Mouse (Mus musculus) layer of hippocampus, postnatal 14 days (tissue): ENCODE measurements around the gene Vmn2r26. TPM values are rescaled to one million over a fixed set of nuclear protein-coding genes. Genes with fewer than 3 reads are reported as not detected.
A peak's percentile ranks its signal among the peaks of the same experiment; 100 is the strongest.
"Not testable (repeated sequence)": the region's sequence is repeated elsewhere in the genome, so short reads cannot be mapped to it uniquely, and the experiment has no call there.

ENCODE experiments used
- DNase-seq, 2 experiments: peaks; one replicate each; pipeline ENCODE4 v3.0.0; 2021 to 2022; ENCODE audit warnings: low spot score in 2 of 2, mixed read lengths in 1 of 2
- long read RNA-seq, 2 experiments: library from polyadenylated mRNA; stranded (forward); transcript quantifications; one replicate each; pipeline ENCODE4 v2.0.0; 2021
- total RNA-seq, 2 experiments: library from RNA; stranded (reverse); gene quantifications; 2 replicates each; pipeline ENCODE4 v1.2.3; 2021

Gene Vmn2r26
- under 1 TPM in 1 of 2 experiments, not detected in 1; 0.05 TPM for total RNA-seq
- long read RNA-seq, experiment 1, result 0 reads
- long read RNA-seq, experiment 2, result 0 reads

DNA sequence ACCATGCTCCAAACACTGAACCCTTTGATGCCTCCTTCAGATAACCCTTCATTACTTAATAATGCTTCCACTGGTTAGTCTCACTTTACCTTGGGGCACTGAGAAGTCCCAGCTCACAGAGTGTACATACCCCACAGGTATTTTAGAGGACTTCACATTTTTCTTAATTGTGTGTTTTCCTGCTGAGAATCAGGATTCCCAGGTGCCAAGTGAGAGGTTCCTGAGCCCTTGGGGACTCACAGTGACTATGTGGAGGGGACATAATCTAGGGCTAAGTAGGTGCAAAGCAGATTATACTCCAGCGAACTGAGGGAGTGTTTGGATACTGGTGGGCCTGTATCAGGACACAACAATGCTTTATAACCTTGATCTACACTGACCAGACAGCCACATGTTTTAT, at the start of gene Vmn2r26:
TSS of gene Vmn2r26 (plus strand) at position 301 of the 400 bp plus-strand sequence.
- not testable (repeated sequence) for DNase-seq

DNA sequence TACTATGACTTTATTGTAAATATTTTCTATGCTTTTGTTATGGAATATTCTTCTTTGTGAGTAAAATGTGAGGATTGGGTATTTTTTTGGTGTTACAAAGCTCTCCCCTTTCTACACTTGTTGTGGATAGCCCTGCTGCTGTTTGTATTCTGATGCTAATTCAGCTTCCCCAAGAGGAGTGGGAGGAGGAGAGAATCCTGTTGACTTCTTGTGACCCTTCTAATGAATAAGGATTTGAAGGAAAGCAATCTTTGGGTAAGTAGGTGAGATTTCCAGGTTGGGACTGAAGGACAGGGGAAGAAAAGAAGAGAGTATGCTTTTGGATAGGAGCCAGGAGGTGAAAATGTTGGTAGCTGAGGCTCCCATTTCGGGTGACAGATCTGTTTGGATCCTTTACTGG, 3.5 kb upstream of the Vmn2r26 start:
- DNase-seq, result no peak

DNA sequence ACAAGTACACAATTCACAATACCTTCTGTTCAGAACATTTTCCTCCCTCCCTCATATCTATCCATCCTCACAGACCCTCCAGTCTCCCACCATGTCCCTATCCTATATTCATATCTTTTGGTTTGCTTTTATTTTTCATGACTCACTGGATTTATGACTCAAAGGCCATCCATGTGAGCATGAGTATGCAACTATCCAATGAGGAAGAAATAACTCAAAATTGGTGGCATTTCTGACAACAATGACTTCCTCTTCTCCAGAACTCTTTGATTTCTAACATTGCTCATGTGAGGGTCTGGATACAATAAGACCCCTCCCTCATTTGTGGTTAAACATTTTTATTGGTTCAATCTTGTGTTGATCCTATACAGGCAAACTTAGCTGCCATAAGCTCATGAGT, 24.0 kb downstream of the Vmn2r26 start:
- DNase-seq, result no peak

DNA sequence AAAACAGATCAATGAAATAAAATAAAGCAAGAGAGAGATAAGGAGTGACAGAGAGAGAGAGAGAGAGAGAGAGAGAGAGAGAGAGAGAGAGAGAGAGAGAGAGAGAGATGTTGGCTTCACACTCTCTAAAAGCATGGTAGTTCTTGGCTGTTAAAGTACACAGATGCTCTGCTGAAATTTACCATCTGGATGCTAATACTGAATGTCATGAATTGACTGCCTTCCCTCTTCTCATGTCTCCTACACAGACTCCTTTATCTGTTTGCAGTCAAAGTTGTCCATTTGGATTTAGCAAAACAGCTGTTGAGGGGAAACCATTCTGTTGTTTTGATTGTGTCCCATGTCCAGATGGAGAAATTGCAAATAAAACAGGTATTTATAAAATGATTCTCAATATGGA, 29.2 kb downstream of the Vmn2r26 start:
- peak in 1 of 2 experiments; percentile 62 for DNase-seq

DNA sequence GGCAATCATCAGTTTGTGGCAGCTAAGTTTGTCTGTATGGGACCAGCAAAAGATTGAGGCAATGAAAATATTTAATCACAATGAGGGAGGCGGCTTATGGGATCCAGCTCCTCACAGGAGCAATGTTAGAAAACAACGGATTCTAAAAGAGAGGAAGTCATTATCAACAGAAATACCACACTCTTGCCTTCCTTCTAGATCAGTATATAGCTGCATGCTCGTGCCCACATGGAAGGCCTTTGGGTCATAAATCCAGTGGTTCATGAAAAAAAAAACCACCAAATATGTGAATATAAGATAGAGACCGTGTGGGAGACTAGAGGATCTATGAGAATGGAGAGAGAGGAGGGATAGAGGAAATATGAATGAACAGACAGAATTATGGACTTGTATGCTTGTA, 78.0 kb downstream of the Vmn2r26 start:
- no peak for DNase-seq

Other genes with a start within 250 kb of the Vmn2r26 start
- not detected for gene Vmn2r24, start 245.7 kb upstream of the Vmn2r26 start, total RNA-seq
- not detected for gene Vmn2r25, start 171.1 kb upstream of the Vmn2r26 start, total RNA-seq
- gene Vmn2r27, start 207.3 kb downstream of the Vmn2r26 start, total RNA-seq, result not detected